Mouse (Mus musculus): ENCODE measurements around the gene Slc10a4. TPM values are rescaled to one million over a fixed set of nuclear protein-coding genes. Genes with fewer than 3 reads are reported as not detected.
A peak's percentile ranks its signal among the peaks of the same experiment; 100 is the strongest.
"Not testable (repeated sequence)": the region's sequence is repeated elsewhere in the genome, so short reads cannot be mapped to it uniquely, and the experiment has no call there.

The Slc10a4 gene
- polyA plus RNA-seq, 1 experiment: not detected

GRCm38 (mm10) chr5:73007582-73007959 is 888 bp downstream of the Slc10a4 start:
- no peak overlapping the region for H3K9ac ChIP-seq (ENCODE audit: low read depth, poor library complexity, severe bottlenecking)
- H3K9me3 ChIP-seq (replicated peaks; ENCODE audit: control insufficient read depth, insufficient read depth, low read length, poor library complexity, severe bottlenecking): no peaks in the 10 kb centered on the region
- H3K27me3 ChIP-seq (ENCODE audit: control insufficient read depth, insufficient read depth, low read length, poor library complexity, severe bottlenecking): peaks cover 6% of the 10 kb centered on the region
- H3K27ac ChIP-seq (ENCODE audit: insufficient read depth, low read length): no peak overlapping the region
- H3K4me3 ChIP-seq (ENCODE audit: low read depth, low read length): peak overlapping the region; percentile 61; the same call in 1 of the 2 replicates
- H3K36me3 ChIP-seq (ENCODE audit: control insufficient read depth, insufficient read depth, low read length, poor library complexity, severe bottlenecking): no peaks in the 10 kb centered on the region
- TF ChIP-seq CTCF (IDR thresholded peaks at IDR 0.05; ENCODE audit: low read depth, low read length) (no peak), EP300 (IDR thresholded peaks at IDR 0.05; ENCODE audit: insufficient read depth, low read depth, low read length) (no peak), POLR2A (IDR thresholded peaks at IDR 0.05; ENCODE audit: insufficient read depth, low read length) (no peak)
- no peaks in the 10 kb centered on the region for H3K4me1 ChIP-seq (ENCODE audit: control insufficient read depth, insufficient read depth, low read length)

GRCm38 (mm10) chr5:73008230-73008629 is 1.5 kb downstream of the Slc10a4 start:
- H3K36me3 ChIP-seq (ENCODE audit: control insufficient read depth, insufficient read depth, low read length, poor library complexity, severe bottlenecking); H3K27ac ChIP-seq (ENCODE audit: insufficient read depth, low read length); H3K27me3 ChIP-seq (ENCODE audit: control insufficient read depth, insufficient read depth, low read length, poor library complexity, severe bottlenecking); H3K4me3 ChIP-seq (ENCODE audit: low read depth, low read length); H3K9me3 ChIP-seq (replicated peaks; ENCODE audit: control insufficient read depth, insufficient read depth, low read length, poor library complexity, severe bottlenecking); H3K4me1 ChIP-seq (ENCODE audit: control insufficient read depth, insufficient read depth, low read length); H3K9ac ChIP-seq (ENCODE audit: low read depth, poor library complexity, severe bottlenecking): not testable (repeated sequence)
- TF ChIP-seq CTCF (IDR thresholded peaks at IDR 0.05; ENCODE audit: low read depth, low read length): peak; percentile 44

- H3K27me3 ChIP-seq (ENCODE audit: control insufficient read depth, insufficient read depth, low read length, poor library complexity, severe bottlenecking); H3K36me3 ChIP-seq (ENCODE audit: control insufficient read depth, insufficient read depth, low read length, poor library complexity, severe bottlenecking); H3K4me3 ChIP-seq (ENCODE audit: low read depth, low read length); H3K9ac ChIP-seq (ENCODE audit: low read depth, poor library complexity, severe bottlenecking); H3K27ac ChIP-seq (ENCODE audit: insufficient read depth, low read length); H3K4me1 ChIP-seq (ENCODE audit: control insufficient read depth, insufficient read depth, low read length); H3K9me3 ChIP-seq (replicated peaks; ENCODE audit: control insufficient read depth, insufficient read depth, low read length, poor library complexity, severe bottlenecking): not testable (repeated sequence)
Observed at GRCm38 (mm10) chr5:73011806-73012205, 5.1 kb downstream of the Slc10a4 start.

GRCm38 (mm10) chr5:73012884-73013610 is 6.4 kb downstream of the Slc10a4 start:
- H3K4me1 ChIP-seq (ENCODE audit: control insufficient read depth, insufficient read depth, low read length); H3K27me3 ChIP-seq (ENCODE audit: control insufficient read depth, insufficient read depth, low read length, poor library complexity, severe bottlenecking); H3K9me3 ChIP-seq (replicated peaks; ENCODE audit: control insufficient read depth, insufficient read depth, low read length, poor library complexity, severe bottlenecking); H3K36me3 ChIP-seq (ENCODE audit: control insufficient read depth, insufficient read depth, low read length, poor library complexity, severe bottlenecking); H3K27ac ChIP-seq (ENCODE audit: insufficient read depth, low read length): not testable (repeated sequence)
- Histone ChIP-seq H3K4me3 (ENCODE audit: low read depth, low read length) (peak overlapping the region; percentile 30; the same call in 1 of the 2 replicates), H3K9ac (ENCODE audit: low read depth, poor library complexity, severe bottlenecking) (0 out of 2 replicates have a peak overlapping the region, but pooled peaks have one; percentile 17)

- not testable (repeated sequence) for H3K36me3 ChIP-seq (ENCODE audit: control insufficient read depth, insufficient read depth, low read length, poor library complexity, severe bottlenecking); H3K27ac ChIP-seq (ENCODE audit: insufficient read depth, low read length); H3K27me3 ChIP-seq (ENCODE audit: control insufficient read depth, insufficient read depth, low read length, poor library complexity, severe bottlenecking); H3K9me3 ChIP-seq (replicated peaks; ENCODE audit: control insufficient read depth, insufficient read depth, low read length, poor library complexity, severe bottlenecking); H3K4me1 ChIP-seq (ENCODE audit: control insufficient read depth, insufficient read depth, low read length)
- Histone ChIP-seq H3K4me3 (ENCODE audit: low read depth, low read length) (peak overlapping the region; percentile 24), H3K9ac (ENCODE audit: low read depth, poor library complexity, severe bottlenecking) (peak overlapping the region; percentile 17; the same call in 1 of the 2 replicates)
Observed at GRCm38 (mm10) chr5:73013611-73014287, 7.1 kb downstream of the Slc10a4 start.

GRCm38 (mm10) chr5:73014745-73015144 is 8.1 kb downstream of the Slc10a4 start:
- no peaks in the 10 kb centered on the region for H3K4me1 ChIP-seq (ENCODE audit: control insufficient read depth, insufficient read depth, low read length)
- H3K9me3 ChIP-seq (replicated peaks; ENCODE audit: control insufficient read depth, insufficient read depth, low read length, poor library complexity, severe bottlenecking): no peaks in the 10 kb centered on the region
- H3K4me3 ChIP-seq (ENCODE audit: low read depth, low read length): no peak overlapping the region
- peaks cover 6% of the 10 kb centered on the region; the same call in 1 of the 2 replicates for H3K27me3 ChIP-seq (ENCODE audit: control insufficient read depth, insufficient read depth, low read length, poor library complexity, severe bottlenecking)
- H3K36me3 ChIP-seq (ENCODE audit: control insufficient read depth, insufficient read depth, low read length, poor library complexity, severe bottlenecking): no peaks in the 10 kb centered on the region
- no peak for TF ChIP-seq POLR2A (IDR thresholded peaks at IDR 0.05; ENCODE audit: insufficient read depth, low read length)
- no peak for TF ChIP-seq CTCF (IDR thresholded peaks at IDR 0.05; ENCODE audit: low read depth, low read length)
- TF ChIP-seq EP300 (IDR thresholded peaks at IDR 0.05; ENCODE audit: insufficient read depth, low read depth, low read length): no peak
- no peak overlapping the region for H3K9ac ChIP-seq (ENCODE audit: low read depth, poor library complexity, severe bottlenecking)
- no peak overlapping the region for H3K27ac ChIP-seq (ENCODE audit: insufficient read depth, low read length)
